Mouse (Mus musculus) midbrain, postnatal 0 days (tissue): ENCODE data around the gene Rapgef5. TPM values are rescaled to one million over a fixed set of nuclear protein-coding genes. Genes with fewer than 3 reads are reported as not detected.

Source experiments
- ATAC-seq: fragments of 200-750 bp; cut with Nextera tagmentation; 2 replicates; pipeline ENCODE4 v1.8.0; 2017; ENCODE audit warnings: moderate number of reproducible peaks, mild to moderate bottlenecking, moderate TSS enrichment, moderate library complexity; ENCODE audit not compliant: low FRiP score
- DNase-seq: peaks from one replicate; pipeline ENCODE4 v3.0.0-alpha.2; 2015; ENCODE audit warnings: low spot score
- H3K27ac ChIP-seq: fragments of 300-500 bp; sonication (generic); 2 replicates; pipeline ENCODE4 v1.5.1; 2014; ENCODE audit warnings: low read depth, mild to moderate bottlenecking, low read length, mixed read lengths
- H3K27me3 ChIP-seq: fragments of 300-500 bp; sonication (generic); 2 replicates; pipeline ENCODE4 v1.6.1; 2014; ENCODE audit warnings: low read length, control low read depth, mixed read lengths; ENCODE audit not compliant: insufficient read depth
- H3K36me3 ChIP-seq: fragments of 300-500 bp; sonication (generic); 2 replicates; pipeline ENCODE4 v1.6.1; 2014; ENCODE audit warnings: low read length, control low read depth, mixed read lengths; ENCODE audit not compliant: insufficient read depth
- H3K4me1 ChIP-seq: fragments of 300-500 bp; sonication (generic); 2 replicates; pipeline ENCODE4 v1.6.1; 2014; ENCODE audit warnings: mild to moderate bottlenecking, control low read depth, antibody characterized with exemption, low read length, mixed read lengths; ENCODE audit not compliant: insufficient read depth
- H3K4me2 ChIP-seq: fragments of 300-500 bp; sonication (generic); 2 replicates; pipeline ENCODE4 v1.6.1; 2014; ENCODE audit warnings: low read depth, mild to moderate bottlenecking, low read length, mixed read lengths; ENCODE audit not compliant: poor library complexity, severe bottlenecking
- H3K4me3 ChIP-seq: fragments of 300-500 bp; sonication (generic); 2 replicates; pipeline ENCODE4 v1.5.1; 2014; ENCODE audit warnings: low read depth, mild to moderate bottlenecking, low read length, moderate library complexity
- H3K9ac ChIP-seq: fragments of 300-500 bp; sonication (generic); replicated peaks from 2 replicates; pipeline ENCODE4 v1.6.1; 2014; ENCODE audit warnings: mild to moderate bottlenecking, low read length, moderate library complexity, mixed read lengths; ENCODE audit not compliant: poor library complexity, severe bottlenecking
- H3K9me3 ChIP-seq: fragments of 300-500 bp; sonication (generic); 2 replicates; pipeline ENCODE4 v1.6.1; 2016; ENCODE audit warnings: low read length, control low read depth
- CTCF ChIP-seq: IDR thresholded peaks from 2 replicates; pipeline ENCODE4 v1.5.1; 2016; ENCODE audit warnings: antibody characterized with exemption, mild to moderate bottlenecking
- WGBS: fragments of 180-500 bp; shearing (Covaris S2); extraction: QIAGEN DNeasy Blood & Tissue Kit; methylation state at CpG from one replicate; pipeline ENCODE4 v1.1.7; 2014; 5-methylcytosine and 5-hydroxymethylcytosine counted together
- polyA plus RNA-seq: library from polyadenylated mRNA; unstranded; fragments of >200 nt; fragmentation: Nextera tagmentation; extraction: Ambion mirVana; gene quantifications from 2 replicates; pipeline ENCODE4 v1.2.1, GENCODE M21; 2015
- total RNA-seq: library from RNA; depleted of rRNA; stranded (reverse); fragments of >200 nt; gene quantifications from 2 replicates; pipeline ENCODE4 v1.2.3, GENCODE M21; 2014

Rapgef5 gene
- total and polyA plus RNA-seq, 2 experiments from 2014 or later, result 25.9 to 54.3 TPM

DNA sequence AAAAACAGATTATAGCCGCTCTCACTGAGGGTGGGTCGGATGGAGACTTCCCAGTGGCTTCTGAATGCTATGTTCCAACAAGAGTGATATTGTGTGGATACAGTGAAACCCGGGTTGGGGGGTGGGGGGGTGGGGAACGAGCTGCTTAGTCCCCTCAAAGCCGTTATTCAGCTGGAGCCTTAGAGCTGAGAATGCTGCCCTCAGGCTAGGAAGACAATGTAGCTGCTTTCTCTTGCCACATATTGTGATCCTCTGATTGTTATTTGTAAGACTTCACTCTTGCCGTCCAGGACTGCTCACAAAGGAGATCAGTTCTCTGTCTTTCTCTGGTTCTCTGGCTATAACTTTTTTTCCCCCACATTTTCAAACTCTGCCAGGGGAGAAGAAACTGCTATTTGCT lies 142.5 kb downstream of the Rapgef5 start:
- H3K4me3 ChIP-seq, result no peak overlapping the region
- DNase-seq, result no peak

DNA sequence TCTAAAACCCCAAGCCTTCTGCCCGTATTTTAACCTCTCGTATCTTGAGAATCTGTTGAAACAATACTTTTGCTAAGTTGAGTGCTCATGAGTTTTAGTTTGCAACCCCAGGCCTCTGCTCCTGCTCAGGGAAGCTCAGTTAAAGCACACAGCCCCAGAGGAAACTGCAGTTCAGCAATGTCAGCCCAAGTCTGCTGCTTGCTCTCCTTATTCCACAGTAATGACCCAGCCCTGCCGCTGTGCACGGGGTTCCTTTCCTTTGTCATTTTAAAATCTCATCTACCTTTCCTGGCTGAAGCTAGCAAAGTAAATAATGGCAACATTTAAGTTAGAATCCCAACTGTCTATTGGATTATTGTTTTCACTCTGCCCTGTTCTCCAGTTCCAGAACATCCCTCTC lies 144.1 kb downstream of the Rapgef5 start:
- 51% methylated on average over 4 of the region's 4 CpGs for WGBS
- TF ChIP-seq CTCF, result no peak
- ATAC-seq, result no peak
- H3K4me1 ChIP-seq, result no peaks in the 10 kb centered on the region
- H3K4me2 ChIP-seq, result no peak overlapping the region
- no peak overlapping the region for H3K4me3 ChIP-seq
- no peaks in the 10 kb centered on the region for H3K36me3 ChIP-seq
- H3K27ac ChIP-seq, result no peak overlapping the region
- no peaks in the 10 kb centered on the region for H3K27me3 ChIP-seq
- DNase-seq, result no peak
- H3K9me3 ChIP-seq, result no peaks in the 10 kb centered on the region
- no peak overlapping the region for H3K9ac ChIP-seq

More for the DNA sequence above, 142.5 kb downstream of the Rapgef5 start:
- H3K9ac ChIP-seq, result no peak overlapping the region
- H3K27me3 ChIP-seq, result no peaks in the 10 kb centered on the region
- 21% methylated on average over 6 of the region's 6 CpGs for WGBS
- H3K36me3 ChIP-seq, result no peaks in the 10 kb centered on the region
- H3K9me3 ChIP-seq, result no peaks in the 10 kb centered on the region
- no peaks in the 10 kb centered on the region for H3K4me1 ChIP-seq
- TF ChIP-seq CTCF, result no peak
- no peak overlapping the region for H3K4me2 ChIP-seq
- H3K27ac ChIP-seq, result no peak overlapping the region
- ATAC-seq, result no peak

DNA sequence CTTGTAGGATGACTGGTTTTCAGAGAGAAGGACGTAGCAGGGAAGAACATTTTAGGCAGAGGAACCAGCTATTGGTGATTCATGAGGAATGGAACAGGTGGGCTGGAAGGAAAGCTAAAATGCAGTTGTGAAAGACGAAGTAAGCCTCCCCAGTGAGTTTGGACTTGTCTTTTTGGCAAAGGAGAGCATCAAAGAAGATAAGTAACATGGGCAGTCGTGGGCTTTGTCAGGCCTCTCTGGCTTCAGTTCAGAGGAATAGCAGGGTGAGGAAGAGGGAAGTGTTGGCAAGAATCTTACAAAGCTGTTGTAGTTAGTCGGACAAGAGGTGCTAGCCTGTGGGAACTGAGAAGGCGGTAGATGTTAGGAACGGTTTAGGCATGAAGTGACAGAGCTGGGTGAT lies 145.6 kb downstream of the Rapgef5 start:
- ATAC-seq (no peak), DNase-seq (no peak)
- H3K4me3 ChIP-seq, result no peak overlapping the region
- H3K4me2 ChIP-seq, result no peak overlapping the region
- 74% methylated on average over 6 of the region's 6 CpGs for WGBS
- no peaks in the 10 kb centered on the region for H3K36me3 ChIP-seq
- H3K9ac ChIP-seq, result no peak overlapping the region
- no peaks in the 10 kb centered on the region for H3K27me3 ChIP-seq
- no peak overlapping the region for H3K27ac ChIP-seq
- TF ChIP-seq CTCF, result no peak
- no peaks in the 10 kb centered on the region for H3K4me1 ChIP-seq
- no peaks in the 10 kb centered on the region for H3K9me3 ChIP-seq

DNA sequence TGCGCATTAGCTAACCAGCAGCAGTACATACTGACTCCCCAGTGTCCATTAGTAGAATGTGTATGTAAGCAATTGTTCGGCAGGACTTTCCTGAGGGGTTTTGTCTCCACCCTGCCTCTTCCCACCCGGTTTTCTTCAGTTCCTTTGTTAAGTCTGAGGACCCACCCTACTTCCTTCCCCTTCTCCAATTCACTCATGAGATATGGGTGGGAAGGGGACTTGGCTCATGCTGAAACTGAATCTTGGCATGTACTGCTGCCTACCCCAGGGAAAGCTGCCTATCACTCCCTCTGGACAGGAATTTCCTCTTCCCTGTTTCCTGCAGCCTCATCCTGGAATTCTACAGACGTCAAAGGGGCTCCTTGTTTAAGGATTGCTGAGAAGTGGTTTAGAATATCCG lies 147.4 kb downstream of the Rapgef5 start:
- no peak overlapping the region for H3K9ac ChIP-seq
- no peak for ATAC-seq
- WGBS, result 73% methylated on average over 5 of the region's 5 CpGs

DNA sequence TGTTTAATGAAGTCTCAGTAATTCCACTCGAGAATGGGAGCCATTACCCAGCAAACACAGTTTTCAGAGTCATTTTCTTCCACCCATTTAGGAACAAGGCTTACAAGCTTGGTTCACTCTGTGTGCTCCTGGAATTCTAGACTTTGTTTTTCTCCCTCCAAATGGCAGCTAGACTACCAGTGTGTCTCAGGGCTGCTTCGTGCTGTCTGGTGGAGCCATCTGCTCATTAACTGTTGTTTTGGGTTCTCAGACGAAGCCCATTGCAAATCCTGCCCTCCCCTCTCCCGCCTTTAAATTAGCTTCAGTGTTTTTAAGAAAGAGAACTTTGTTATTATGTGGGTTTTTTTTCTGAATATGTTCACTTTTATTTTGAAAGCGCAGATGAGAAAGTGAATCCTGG lies 148.4 kb downstream of the Rapgef5 start:
- Histone ChIP-seq H3K9me3 (no peaks in the 10 kb centered on the region), H3K4me3 (no peak overlapping the region), H3K9ac (no peak overlapping the region), H3K4me1 (no peaks in the 10 kb centered on the region), H3K36me3 (no peaks in the 10 kb centered on the region), H3K27me3 (no peaks in the 10 kb centered on the region), H3K27ac (no peak overlapping the region), H3K4me2 (no peak overlapping the region)
- no peak for TF ChIP-seq CTCF
- no peak for DNase-seq
- 79% methylated on average over 5 of the region's 5 CpGs for WGBS
- no peak for ATAC-seq

More for the DNA sequence above, 147.4 kb downstream of the Rapgef5 start:
- Histone ChIP-seq H3K4me3 (no peak overlapping the region), H3K4me2 (no peak overlapping the region), H3K36me3 (no peaks in the 10 kb centered on the region), H3K4me1 (no peaks in the 10 kb centered on the region), H3K27ac (no peak overlapping the region), H3K9me3 (no peaks in the 10 kb centered on the region), H3K27me3 (no peaks in the 10 kb centered on the region)
- TF ChIP-seq CTCF, result no peak
- no peak for DNase-seq

DNA sequence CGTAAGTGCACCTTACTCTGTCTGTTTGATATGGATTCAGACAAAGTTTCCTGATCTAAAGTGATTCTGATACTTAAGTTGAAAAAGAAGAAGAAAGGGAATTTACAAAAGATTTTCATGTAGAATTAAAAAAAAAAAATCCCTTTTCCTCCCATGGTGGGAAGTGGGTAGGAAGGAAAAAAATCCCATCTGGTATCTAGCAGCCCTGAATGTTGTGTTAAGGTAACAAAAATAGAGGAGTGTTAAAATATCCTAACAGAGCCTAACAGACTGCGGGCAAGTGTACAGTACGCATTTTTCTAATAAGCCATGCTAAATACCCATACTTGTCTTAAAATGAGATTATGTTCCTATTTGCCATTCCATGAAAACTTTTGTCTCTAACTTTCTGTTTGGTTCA lies 150.1 kb downstream of the Rapgef5 start:
- WGBS, result 96% methylated on average over 3 of the region's 3 CpGs

More for the DNA sequence above, 150.1 kb downstream of the Rapgef5 start:
- Histone ChIP-seq H3K27ac (no peak overlapping the region), H3K4me2 (no peak overlapping the region), H3K27me3 (no peaks in the 10 kb centered on the region), H3K4me1 (no peaks in the 10 kb centered on the region), H3K36me3 (no peaks in the 10 kb centered on the region), H3K9me3 (no peaks in the 10 kb centered on the region), H3K4me3 (no peak overlapping the region), H3K9ac (no peak overlapping the region)
- no peak for DNase-seq
- TF ChIP-seq CTCF, result no peak
- no peak for ATAC-seq
